Mouse (Mus musculus): ENCODE measurements around the gene Pts. TPM values are rescaled to one million over a fixed set of nuclear protein-coding genes. Genes with fewer than 3 reads are reported as not detected.

Pts gene
- polyA plus RNA-seq, 1 experiment: 29.4 TPM

- Histone ChIP-seq H3K4me3 (no peak overlapping the region), H3K27me3 (ENCODE audit: control insufficient read depth, insufficient read depth, insufficient read length) (no peaks in the 10 kb centered on the region), H3ac (ENCODE audit: control insufficient read depth, insufficient read length) (no peak overlapping the region), H3K79me2 (ENCODE audit: control insufficient read depth, insufficient read depth) (no peaks in the 10 kb centered on the region), H3K4me2 (ENCODE audit: low read depth) (no peak overlapping the region), H3K36me3 (ENCODE audit: control insufficient read depth, insufficient read depth) (no peaks in the 10 kb centered on the region)
- TF ChIP-seq POLR2A (IDR thresholded peaks at IDR 0.05; ENCODE audit: insufficient read length, low read depth) (no peak), MYOG (IDR thresholded peaks at IDR 0.05; ENCODE audit: control insufficient read depth in 1 of 3, insufficient read depth in 1 of 3, insufficient read length in 2 of 3, low read depth in 2 of 3) (no peak), E2F4 (IDR thresholded peaks at IDR 0.05; ENCODE audit: insufficient read depth) (no peak), CEBPB (IDR thresholded peaks at IDR 0.05; ENCODE audit: insufficient read depth, poor library complexity, severe bottlenecking) (no peak), SRF (IDR thresholded peaks at IDR 0.05; ENCODE audit: control insufficient read depth, insufficient read length, low read depth) (no peak), USF1 (IDR thresholded peaks at IDR 0.05; ENCODE audit: low read depth) (no peak), REST (IDR thresholded peaks at IDR 0.05; ENCODE audit: insufficient read depth, insufficient read length) (no peak)
Measured at GRCm38 (mm10) chr9:50547859-50548478, 19.4 kb upstream of the Pts start.

- no peak overlapping the region for H3K4me3 ChIP-seq
- H3ac ChIP-seq (ENCODE audit: control insufficient read depth, insufficient read length): no peak overlapping the region
- H3K79me2 ChIP-seq (ENCODE audit: control insufficient read depth, insufficient read depth): no peaks in the 10 kb centered on the region
- H3K36me3 ChIP-seq (ENCODE audit: control insufficient read depth, insufficient read depth): no peaks in the 10 kb centered on the region
- no peak for TF ChIP-seq POLR2AphosphoS2 (IDR thresholded peaks at IDR 0.05; ENCODE audit: insufficient read length, low read depth)
- TF ChIP-seq E2F4 (IDR thresholded peaks at IDR 0.05; ENCODE audit: insufficient read depth): no peak
- no peak for TF ChIP-seq MAX (IDR thresholded peaks at IDR 0.05; ENCODE audit: low read depth)
- TF ChIP-seq MYOD1 (IDR thresholded peaks at IDR 0.05; ENCODE audit: control insufficient read depth in 1 of 3, insufficient read length in 2 of 3, low read depth in 2 of 3): no peak
- no peaks in the 10 kb centered on the region for H3K27me3 ChIP-seq (ENCODE audit: control insufficient read depth, insufficient read depth, insufficient read length)
- no peak overlapping the region for H3K4me2 ChIP-seq (ENCODE audit: low read depth)
Measured at GRCm38 (mm10) chr9:50542401-50542800, 13.9 kb upstream of the Pts start.

- no peaks in the 10 kb centered on the region for H3K79me2 ChIP-seq (ENCODE audit: control insufficient read depth, insufficient read depth)
- TF ChIP-seq TCF3 (IDR thresholded peaks at IDR 0.05; ENCODE audit: insufficient read length, low read depth) (no peak), POLR2AphosphoS2 (IDR thresholded peaks at IDR 0.05; ENCODE audit: insufficient read length, low read depth) (no peak), CEBPB (IDR thresholded peaks at IDR 0.05; ENCODE audit: insufficient read depth, poor library complexity, severe bottlenecking) (no peak), POLR2A (IDR thresholded peaks at IDR 0.05; ENCODE audit: insufficient read length, low read depth) (no peak), SRF (IDR thresholded peaks at IDR 0.05; ENCODE audit: control insufficient read depth, insufficient read length, low read depth) (no peak), TCF12 (IDR thresholded peaks at IDR 0.05; ENCODE audit: insufficient read depth, poor library complexity, severe bottlenecking) (no peak), MYOG (IDR thresholded peaks at IDR 0.05; ENCODE audit: control insufficient read depth in 1 of 3, insufficient read depth in 1 of 3, insufficient read length in 2 of 3, low read depth in 2 of 3) (no peak), MYOD1 (IDR thresholded peaks at IDR 0.05; ENCODE audit: control insufficient read depth in 1 of 3, insufficient read length in 2 of 3, low read depth in 2 of 3) (no peak), MAX (IDR thresholded peaks at IDR 0.05; ENCODE audit: low read depth) (no peak), REST (IDR thresholded peaks at IDR 0.05; ENCODE audit: insufficient read depth, insufficient read length) (no peak), E2F4 (IDR thresholded peaks at IDR 0.05; ENCODE audit: insufficient read depth) (no peak), USF1 (IDR thresholded peaks at IDR 0.05; ENCODE audit: low read depth) (no peak)
- H3K4me2 ChIP-seq (ENCODE audit: low read depth): no peak overlapping the region
- H3K4me3 ChIP-seq: no peak overlapping the region
- no peaks in the 10 kb centered on the region for H3K36me3 ChIP-seq (ENCODE audit: control insufficient read depth, insufficient read depth)
- no peak overlapping the region for H3ac ChIP-seq (ENCODE audit: control insufficient read depth, insufficient read length)
- H3K27me3 ChIP-seq (ENCODE audit: control insufficient read depth, insufficient read depth, insufficient read length): no peaks in the 10 kb centered on the region
Measured at GRCm38 (mm10) chr9:50540170-50540569, 11.6 kb upstream of the Pts start.

GRCm38 (mm10) chr9:50537295-50537694, 8.8 kb upstream of the Pts start:
- Histone ChIP-seq H3K79me2 (ENCODE audit: control insufficient read depth, insufficient read depth) (no peaks in the 10 kb centered on the region), H3K27me3 (ENCODE audit: control insufficient read depth, insufficient read depth, insufficient read length) (no peaks in the 10 kb centered on the region), H3K4me2 (ENCODE audit: low read depth) (peak overlapping the region; percentile 49), H3ac (ENCODE audit: control insufficient read depth, insufficient read length) (no peak overlapping the region), H3K36me3 (ENCODE audit: control insufficient read depth, insufficient read depth) (no peaks in the 10 kb centered on the region), H3K4me3 (no peak overlapping the region)
- TF ChIP-seq MYOD1 (IDR thresholded peaks at IDR 0.05; ENCODE audit: control insufficient read depth in 1 of 3, insufficient read length in 2 of 3, low read depth in 2 of 3): no peak
- TF ChIP-seq TCF12 (IDR thresholded peaks at IDR 0.05; ENCODE audit: insufficient read depth, poor library complexity, severe bottlenecking): no peak
- TF ChIP-seq REST (IDR thresholded peaks at IDR 0.05; ENCODE audit: insufficient read depth, insufficient read length): no peak
- TF ChIP-seq POLR2AphosphoS2 (IDR thresholded peaks at IDR 0.05; ENCODE audit: insufficient read length, low read depth): no peak

- Histone ChIP-seq H3K4me2 (ENCODE audit: low read depth) (no peak overlapping the region), H3K27me3 (ENCODE audit: control insufficient read depth, insufficient read depth, insufficient read length) (no peaks in the 10 kb centered on the region), H3K79me2 (ENCODE audit: control insufficient read depth, insufficient read depth) (no peaks in the 10 kb centered on the region), H3ac (ENCODE audit: control insufficient read depth, insufficient read length) (no peak overlapping the region), H3K4me3 (no peak overlapping the region), H3K36me3 (ENCODE audit: control insufficient read depth, insufficient read depth) (no peaks in the 10 kb centered on the region)
- TF ChIP-seq REST (IDR thresholded peaks at IDR 0.05; ENCODE audit: insufficient read depth, insufficient read length) (no peak), E2F4 (IDR thresholded peaks at IDR 0.05; ENCODE audit: insufficient read depth) (no peak), SRF (IDR thresholded peaks at IDR 0.05; ENCODE audit: control insufficient read depth, insufficient read length, low read depth) (no peak), USF1 (IDR thresholded peaks at IDR 0.05; ENCODE audit: low read depth) (no peak), POLR2A (IDR thresholded peaks at IDR 0.05; ENCODE audit: insufficient read length, low read depth) (no peak), MYOG (IDR thresholded peaks at IDR 0.05; ENCODE audit: control insufficient read depth in 1 of 3, insufficient read depth in 1 of 3, insufficient read length in 2 of 3, low read depth in 2 of 3) (no peak), MAX (IDR thresholded peaks at IDR 0.05; ENCODE audit: low read depth) (no peak), TCF3 (IDR thresholded peaks at IDR 0.05; ENCODE audit: insufficient read length, low read depth) (no peak), POLR2AphosphoS2 (IDR thresholded peaks at IDR 0.05; ENCODE audit: insufficient read length, low read depth) (no peak), CEBPB (IDR thresholded peaks at IDR 0.05; ENCODE audit: insufficient read depth, poor library complexity, severe bottlenecking) (no peak)
Measured at GRCm38 (mm10) chr9:50536603-50537135, 8.1 kb upstream of the Pts start.

Data from myocyte (in vitro differentiated cells).